Mouse (Mus musculus): ENCODE data around the gene Mroh2a. TPM values are rescaled to one million over a fixed set of nuclear protein-coding genes. Genes with fewer than 3 reads are reported as not detected.

The Mroh2a gene
- polyA plus RNA-seq, 1 experiment from 2014 or later: 0.60 TPM

DNA sequence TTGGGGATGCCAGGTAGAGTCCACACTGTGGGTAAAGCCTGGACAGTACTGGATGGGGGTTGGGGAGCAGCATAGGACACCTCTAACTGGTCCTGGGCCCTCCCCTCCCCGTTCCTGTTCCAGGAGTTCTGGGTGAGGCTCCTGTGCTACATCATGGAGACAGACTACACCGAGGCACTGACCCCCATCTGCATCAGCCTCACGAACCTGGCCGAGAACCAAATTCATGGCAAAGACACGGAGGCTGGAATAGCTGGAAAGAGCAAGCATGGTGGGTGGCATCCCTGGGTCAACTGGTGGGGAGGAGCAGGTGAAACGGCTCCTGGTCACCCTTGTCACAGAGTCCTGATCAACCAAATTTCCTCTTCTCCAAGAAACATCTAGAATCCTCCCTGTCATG lies 12.0 kb downstream of the Mroh2a start:
- Histone ChIP-seq H3K27ac (ENCODE audit: low read length) (no peak overlapping the region), H3K27me3 (ENCODE audit: control insufficient read depth, insufficient read depth, low read length) (no peaks in the 10 kb centered on the region), H3K4me1 (ENCODE audit: control insufficient read depth, insufficient read depth, low read length) (no peaks in the 10 kb centered on the region), H3K4me3 (ENCODE audit: low read length) (no peak overlapping the region), H3K36me3 (ENCODE audit: control insufficient read depth, insufficient read depth) (no peaks in the 10 kb centered on the region), H3K9me3 (replicated peaks; ENCODE audit: control insufficient read depth, low read length) (peaks cover 80% of the 10 kb centered on the region), H3K4me2 (ENCODE audit: low read depth, low read length) (no peak overlapping the region), H3K9ac (ENCODE audit: low read length) (no peak overlapping the region)
- no peak for ATAC-seq (replicated peaks; ENCODE audit: extremely low read depth, insufficient read depth, low FRiP score)
- WGBS: 71% methylated on average over 6 of the region's 6 CpGs

DNA sequence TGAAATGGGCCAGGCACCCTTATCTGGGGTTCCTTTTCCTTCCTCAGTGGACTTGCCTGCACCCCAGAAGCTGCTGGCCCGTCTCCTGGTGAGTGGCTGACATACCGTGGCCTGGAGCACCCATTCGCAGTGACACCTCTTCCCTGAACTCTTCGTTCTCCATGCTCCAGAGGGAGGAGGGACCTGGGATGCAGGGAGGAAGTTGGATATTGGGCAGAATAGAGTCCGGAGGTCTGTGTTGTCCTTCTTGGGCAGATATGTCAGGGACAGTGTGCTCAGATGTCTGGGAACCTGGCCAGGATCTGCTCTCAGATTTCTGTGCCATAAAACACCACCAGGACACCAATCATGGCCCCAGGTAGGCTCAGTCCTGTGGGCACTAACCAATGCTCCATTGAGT lies 13.3 kb downstream of the Mroh2a start:
- H3K27ac ChIP-seq (ENCODE audit: low read length): no peak overlapping the region
- H3K9ac ChIP-seq (ENCODE audit: low read length): no peak overlapping the region
- H3K9me3 ChIP-seq (replicated peaks; ENCODE audit: control insufficient read depth, low read length): peaks cover 75% of the 10 kb centered on the region
- H3K4me2 ChIP-seq (ENCODE audit: low read depth, low read length): no peak overlapping the region
- no peaks in the 10 kb centered on the region for H3K4me1 ChIP-seq (ENCODE audit: control insufficient read depth, insufficient read depth, low read length)
- no peak for ATAC-seq (replicated peaks; ENCODE audit: extremely low read depth, insufficient read depth, low FRiP score)
- no peak overlapping the region for H3K4me3 ChIP-seq (ENCODE audit: low read length)
- 60% methylated on average over 5 of the region's 5 CpGs for WGBS
- no peaks in the 10 kb centered on the region for H3K36me3 ChIP-seq (ENCODE audit: control insufficient read depth, insufficient read depth)
- no peaks in the 10 kb centered on the region for H3K27me3 ChIP-seq (ENCODE audit: control insufficient read depth, insufficient read depth, low read length)

DNA sequence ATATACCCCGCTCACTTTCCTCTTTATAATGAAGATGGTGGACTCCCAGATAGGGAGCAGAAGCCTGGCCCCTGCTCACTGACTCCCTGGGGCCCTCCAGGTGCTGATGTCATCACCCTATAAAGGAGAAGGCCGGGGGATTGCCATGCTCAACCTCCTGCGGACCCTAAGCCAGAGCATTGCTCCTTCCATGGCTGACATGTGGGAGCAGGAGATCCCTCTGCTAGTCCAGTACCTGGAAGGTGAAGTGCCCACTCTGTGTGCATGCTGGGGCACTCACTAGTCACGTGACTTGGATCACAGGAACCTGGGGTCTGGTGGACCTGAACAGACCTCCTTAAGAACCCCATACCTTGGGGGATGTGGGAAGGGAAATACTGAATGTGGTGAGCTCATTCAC lies 13.8 kb downstream of the Mroh2a start:
- no peak for ATAC-seq (replicated peaks; ENCODE audit: extremely low read depth, insufficient read depth, low FRiP score)
- Histone ChIP-seq H3K27me3 (ENCODE audit: control insufficient read depth, insufficient read depth, low read length) (no peaks in the 10 kb centered on the region), H3K4me2 (ENCODE audit: low read depth, low read length) (no peak overlapping the region), H3K4me3 (ENCODE audit: low read length) (no peak overlapping the region), H3K36me3 (ENCODE audit: control insufficient read depth, insufficient read depth) (no peaks in the 10 kb centered on the region), H3K9ac (ENCODE audit: low read length) (no peak overlapping the region), H3K27ac (ENCODE audit: low read length) (no peak overlapping the region), H3K9me3 (replicated peaks; ENCODE audit: control insufficient read depth, low read length) (peaks cover 75% of the 10 kb centered on the region), H3K4me1 (ENCODE audit: control insufficient read depth, insufficient read depth, low read length) (no peaks in the 10 kb centered on the region)
- WGBS: 61% methylated on average over 4 of the region's 4 CpGs

DNA sequence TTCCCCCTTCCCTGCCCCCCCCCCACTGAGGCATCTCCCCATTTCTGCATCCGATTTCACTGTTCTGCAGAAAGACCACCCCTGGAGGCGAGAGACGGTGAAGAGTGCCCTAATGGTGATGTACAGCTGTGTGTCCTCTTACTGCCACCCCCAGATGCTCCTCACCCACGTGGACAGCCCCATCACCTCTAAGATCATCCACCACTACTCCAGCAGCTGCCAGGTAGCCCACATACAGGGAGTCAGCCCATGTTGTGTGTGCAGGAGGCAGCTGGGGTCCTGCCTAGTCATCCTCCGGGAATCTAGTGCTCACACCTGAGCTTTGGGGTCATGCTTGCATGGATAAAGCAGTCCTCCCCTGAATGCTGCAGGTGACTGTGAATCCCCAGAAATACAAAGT lies 17.1 kb downstream of the Mroh2a start:
- Histone ChIP-seq H3K36me3 (ENCODE audit: control insufficient read depth, insufficient read depth) (no peaks in the 10 kb centered on the region), H3K27ac (ENCODE audit: low read length) (no peak overlapping the region), H3K9me3 (replicated peaks; ENCODE audit: control insufficient read depth, low read length) (peaks cover 75% of the 10 kb centered on the region), H3K4me3 (ENCODE audit: low read length) (no peak overlapping the region), H3K4me2 (ENCODE audit: low read depth, low read length) (no peak overlapping the region), H3K9ac (ENCODE audit: low read length) (no peak overlapping the region), H3K4me1 (ENCODE audit: control insufficient read depth, insufficient read depth, low read length) (no peaks in the 10 kb centered on the region), H3K27me3 (ENCODE audit: control insufficient read depth, insufficient read depth, low read length) (no peaks in the 10 kb centered on the region)
- no peak for ATAC-seq (replicated peaks; ENCODE audit: extremely low read depth, insufficient read depth, low FRiP score)
- WGBS: 57% methylated on average over 5 of the region's 5 CpGs

DNA sequence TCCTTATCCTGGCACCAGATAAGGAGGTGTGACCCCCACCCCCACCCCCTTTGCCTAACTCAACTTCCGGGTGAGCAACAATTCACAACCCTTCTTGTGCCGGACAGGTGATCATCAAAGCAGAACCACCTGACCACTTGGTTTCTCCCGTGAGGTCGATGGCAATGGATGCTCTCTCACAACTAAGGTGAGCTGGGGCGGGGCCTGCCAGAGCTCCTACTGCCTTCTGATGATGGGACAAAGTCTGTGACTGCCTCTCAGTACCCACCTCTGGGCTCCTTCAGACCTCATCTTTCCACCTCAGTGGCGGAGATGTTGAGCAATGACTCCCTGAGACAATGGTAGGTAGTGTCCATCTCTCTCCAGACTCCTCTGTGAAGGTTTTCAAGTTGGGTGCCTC lies 19.1 kb downstream of the Mroh2a start:
- ATAC-seq (replicated peaks; ENCODE audit: extremely low read depth, insufficient read depth, low FRiP score): no peak
- no peaks in the 10 kb centered on the region for H3K27me3 ChIP-seq (ENCODE audit: control insufficient read depth, insufficient read depth, low read length)
- no peaks in the 10 kb centered on the region for H3K36me3 ChIP-seq (ENCODE audit: control insufficient read depth, insufficient read depth)
- 71% methylated on average over 6 of the region's 6 CpGs for WGBS
- no peak overlapping the region for H3K27ac ChIP-seq (ENCODE audit: low read length)
- H3K9ac ChIP-seq (ENCODE audit: low read length): no peak overlapping the region
- H3K9me3 ChIP-seq (replicated peaks; ENCODE audit: control insufficient read depth, low read length): peaks cover 75% of the 10 kb centered on the region
- H3K4me1 ChIP-seq (ENCODE audit: control insufficient read depth, insufficient read depth, low read length): no peaks in the 10 kb centered on the region
- H3K4me2 ChIP-seq (ENCODE audit: low read depth, low read length): no peak overlapping the region
- H3K4me3 ChIP-seq (ENCODE audit: low read length): no peak overlapping the region

DNA sequence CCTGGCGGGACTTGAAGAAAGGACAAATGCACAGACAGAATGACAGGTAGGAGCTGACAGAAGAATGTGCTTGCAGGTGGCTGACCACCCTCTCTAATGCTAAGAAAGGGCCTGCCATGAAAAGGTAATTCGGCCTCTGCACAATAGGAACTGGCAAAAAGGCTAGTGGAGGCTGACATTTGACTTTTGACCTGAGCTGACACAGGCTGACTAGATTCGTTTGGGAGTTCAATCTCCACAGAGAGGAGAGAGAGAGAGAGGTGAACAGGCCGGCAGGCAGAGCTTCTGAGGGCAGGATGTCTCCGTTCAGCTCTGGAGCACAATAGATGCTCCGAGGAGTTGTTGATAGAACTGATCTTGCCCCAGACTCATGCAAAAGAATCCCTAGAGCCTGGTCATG lies 19.6 kb downstream of the Mroh2a start:
- Histone ChIP-seq H3K4me2 (ENCODE audit: low read depth, low read length) (no peak overlapping the region), H3K9me3 (replicated peaks; ENCODE audit: control insufficient read depth, low read length) (peaks cover 75% of the 10 kb centered on the region), H3K36me3 (ENCODE audit: control insufficient read depth, insufficient read depth) (no peaks in the 10 kb centered on the region), H3K4me1 (ENCODE audit: control insufficient read depth, insufficient read depth, low read length) (no peaks in the 10 kb centered on the region), H3K27ac (ENCODE audit: low read length) (no peak overlapping the region), H3K27me3 (ENCODE audit: control insufficient read depth, insufficient read depth, low read length) (no peaks in the 10 kb centered on the region), H3K9ac (ENCODE audit: low read length) (no peak overlapping the region), H3K4me3 (ENCODE audit: low read length) (no peak overlapping the region)
- WGBS: 43% methylated on average over 6 of the region's 6 CpGs
- no peak for ATAC-seq (replicated peaks; ENCODE audit: extremely low read depth, insufficient read depth, low FRiP score)

DNA sequence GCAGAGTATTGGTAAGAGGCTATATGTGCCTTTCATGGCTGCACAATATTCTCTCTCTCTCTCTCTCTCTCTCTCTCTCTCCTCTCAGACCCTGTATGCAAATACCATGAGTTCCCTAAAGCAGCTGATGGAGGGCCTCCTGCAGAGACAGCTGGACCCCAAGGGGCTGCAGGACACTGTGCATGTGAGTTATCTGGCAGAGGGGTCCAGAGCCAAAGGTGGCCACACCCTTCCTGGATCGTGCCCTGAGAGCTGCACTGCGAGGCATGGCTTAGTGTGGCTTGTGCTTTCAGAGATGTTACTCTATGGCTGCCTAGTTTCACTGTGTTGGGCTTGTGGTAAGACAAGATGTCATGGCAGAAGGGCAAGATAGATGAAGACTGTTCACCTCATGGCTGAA lies 20.9 kb downstream of the Mroh2a start:
- Histone ChIP-seq H3K27ac (ENCODE audit: low read length) (no peak overlapping the region), H3K4me1 (ENCODE audit: control insufficient read depth, insufficient read depth, low read length) (no peaks in the 10 kb centered on the region), H3K36me3 (ENCODE audit: control insufficient read depth, insufficient read depth) (no peaks in the 10 kb centered on the region), H3K9me3 (replicated peaks; ENCODE audit: control insufficient read depth, low read length) (peaks cover 75% of the 10 kb centered on the region), H3K4me3 (ENCODE audit: low read length) (no peak overlapping the region), H3K4me2 (ENCODE audit: low read depth, low read length) (no peak overlapping the region), H3K27me3 (ENCODE audit: control insufficient read depth, insufficient read depth, low read length) (no peaks in the 10 kb centered on the region), H3K9ac (ENCODE audit: low read length) (no peak overlapping the region)
- 42% methylated on average over 2 of the region's 2 CpGs for WGBS
- no peak for ATAC-seq (replicated peaks; ENCODE audit: extremely low read depth, insufficient read depth, low FRiP score)

DNA sequence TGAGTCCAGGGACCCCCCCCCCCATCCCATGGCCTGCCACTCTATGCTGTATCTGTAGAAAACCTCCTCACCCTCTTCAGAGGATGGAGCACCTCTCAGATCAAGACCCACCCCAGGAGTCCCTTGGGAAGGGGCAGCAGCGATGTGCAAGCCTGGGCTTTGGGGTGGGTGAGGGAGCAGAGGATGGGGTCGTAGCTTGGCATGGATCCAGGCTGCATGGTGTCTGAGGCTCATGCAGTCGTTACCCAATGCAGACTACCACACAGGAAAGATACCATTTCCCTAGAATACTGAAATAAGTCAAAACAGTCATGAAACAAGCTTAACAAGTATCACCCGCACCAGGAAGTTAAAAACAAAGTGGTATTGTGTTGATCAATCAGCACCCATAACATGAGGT lies 21.9 kb downstream of the Mroh2a start:
- peaks cover 75% of the 10 kb centered on the region for H3K9me3 ChIP-seq (replicated peaks; ENCODE audit: control insufficient read depth, low read length)
- no peaks in the 10 kb centered on the region for H3K27me3 ChIP-seq (ENCODE audit: control insufficient read depth, insufficient read depth, low read length)
- no peak overlapping the region for H3K4me2 ChIP-seq (ENCODE audit: low read depth, low read length)
- no peaks in the 10 kb centered on the region for H3K4me1 ChIP-seq (ENCODE audit: control insufficient read depth, insufficient read depth, low read length)
- no peak for ATAC-seq (replicated peaks; ENCODE audit: extremely low read depth, insufficient read depth, low FRiP score)
- whole genome bisulfite sequencing: 59% methylated on average over 4 of the region's 4 CpGs
- no peak overlapping the region for H3K9ac ChIP-seq (ENCODE audit: low read length)
- H3K36me3 ChIP-seq (ENCODE audit: control insufficient read depth, insufficient read depth): no peaks in the 10 kb centered on the region
- no peak overlapping the region for H3K4me3 ChIP-seq (ENCODE audit: low read length)
- no peak overlapping the region for H3K27ac ChIP-seq (ENCODE audit: low read length)

DNA sequence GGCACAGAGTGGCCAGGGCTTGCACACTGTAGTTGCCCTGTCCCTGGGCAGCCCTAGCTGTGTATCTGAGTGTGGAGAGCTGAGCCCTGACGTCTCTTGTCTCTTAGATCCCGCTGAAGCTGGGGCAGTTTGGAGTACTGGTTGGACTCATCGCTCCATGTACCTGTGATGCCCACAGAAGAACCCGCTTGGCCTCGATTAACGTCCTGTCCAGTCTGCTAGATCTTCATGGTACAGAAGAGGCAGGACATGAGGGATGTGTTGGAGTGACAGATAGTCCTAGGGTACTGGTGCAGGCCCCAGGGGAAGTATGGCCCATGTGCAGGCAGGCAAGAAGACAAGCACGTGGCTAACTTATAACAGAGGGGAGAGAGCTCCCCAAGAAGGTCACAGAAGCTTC lies 22.8 kb downstream of the Mroh2a start:
- H3K9ac ChIP-seq (ENCODE audit: low read length): no peak overlapping the region
- H3K36me3 ChIP-seq (ENCODE audit: control insufficient read depth, insufficient read depth): no peaks in the 10 kb centered on the region
- no peaks in the 10 kb centered on the region for H3K4me1 ChIP-seq (ENCODE audit: control insufficient read depth, insufficient read depth, low read length)
- no peak overlapping the region for H3K4me3 ChIP-seq (ENCODE audit: low read length)
- WGBS: 72% methylated on average over 7 of the region's 7 CpGs
- H3K27me3 ChIP-seq (ENCODE audit: control insufficient read depth, insufficient read depth, low read length): no peaks in the 10 kb centered on the region
- no peak overlapping the region for H3K27ac ChIP-seq (ENCODE audit: low read length)
- ATAC-seq (replicated peaks; ENCODE audit: extremely low read depth, insufficient read depth, low FRiP score): no peak
- H3K4me2 ChIP-seq (ENCODE audit: low read depth, low read length): no peak overlapping the region
- peaks cover 74% of the 10 kb centered on the region for H3K9me3 ChIP-seq (replicated peaks; ENCODE audit: control insufficient read depth, low read length)

DNA sequence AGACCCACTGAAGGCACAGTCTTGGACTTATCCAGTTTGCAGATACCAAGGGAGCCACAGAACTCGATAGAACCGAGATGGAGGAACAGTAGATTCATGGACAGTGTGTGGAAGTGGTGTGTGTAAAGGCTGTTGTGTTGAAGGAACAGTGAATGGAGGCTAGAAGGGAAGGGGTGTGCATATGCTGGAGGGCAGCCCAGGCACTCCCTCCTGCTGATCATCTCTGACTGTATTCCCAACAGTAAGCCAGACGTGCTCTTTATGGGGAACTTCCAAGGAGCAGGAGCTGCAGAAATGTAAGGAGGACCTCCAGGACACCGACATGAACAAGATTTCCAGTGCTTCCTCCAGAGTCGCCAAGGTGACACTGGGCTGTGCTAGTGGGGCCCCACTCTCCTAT lies 23.2 kb downstream of the Mroh2a start:
- H3K27me3 ChIP-seq (ENCODE audit: control insufficient read depth, insufficient read depth, low read length): no peaks in the 10 kb centered on the region
- H3K9me3 ChIP-seq (replicated peaks; ENCODE audit: control insufficient read depth, low read length): peaks cover 77% of the 10 kb centered on the region
- ATAC-seq (replicated peaks; ENCODE audit: extremely low read depth, insufficient read depth, low FRiP score): no peak
- H3K27ac ChIP-seq (ENCODE audit: low read length): no peak overlapping the region
- H3K4me3 ChIP-seq (ENCODE audit: low read length): no peak overlapping the region
- WGBS: 76% methylated on average over 5 of the region's 5 CpGs
- no peak overlapping the region for H3K4me2 ChIP-seq (ENCODE audit: low read depth, low read length)
- H3K9ac ChIP-seq (ENCODE audit: low read length): no peak overlapping the region
- no peaks in the 10 kb centered on the region for H3K4me1 ChIP-seq (ENCODE audit: control insufficient read depth, insufficient read depth, low read length)
- no peaks in the 10 kb centered on the region for H3K36me3 ChIP-seq (ENCODE audit: control insufficient read depth, insufficient read depth)

Data from heart, embryonic 16.5 days (tissue).